Comparison of ENCODE assay signal across 8 mouse cellular contexts in the genomic region with DNA sequence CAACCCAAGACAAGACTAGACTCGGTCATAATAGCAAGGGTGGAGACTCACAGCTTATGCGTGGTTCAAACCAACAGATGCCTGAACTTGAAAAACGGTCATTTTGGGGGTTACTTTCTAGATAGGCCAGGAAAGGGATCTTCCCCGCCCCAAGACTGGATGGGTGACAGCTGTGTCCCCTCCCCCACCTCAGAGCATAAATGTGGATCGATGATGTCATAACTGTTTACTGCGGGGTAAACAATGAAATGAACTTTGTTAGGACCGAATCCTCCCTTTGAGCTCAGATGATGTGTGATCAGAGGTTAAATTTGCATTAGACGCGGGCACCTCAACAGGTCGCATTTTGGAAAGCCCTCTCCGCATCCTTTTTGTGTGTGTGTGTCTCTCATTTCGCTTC. TPM values are rescaled to one million over a fixed set of nuclear protein-coding genes. Genes with fewer than 3 reads are reported as not detected.
DNase-seq lines count a peak whose midpoint lies in the region; ATAC-seq lines count a peak whose summit lies in the region.

No protein-coding gene starts in this region.

- intact Hi-C loops in left cerebral cortex, postnatal 4 days (cut with DNase I) = loop anchor here (5.0 kb wide), 1 partner anchor 327 kb away; no protein-coding TSS in a partner anchor
- intact Hi-C loops in left cerebral cortex, postnatal 10 days (cut with DNase I) = loop anchor here (2.0 to 10.0 kb wide), 3 partner anchors 100 to 326 kb away; no protein-coding TSS in a partner anchor

- peak overlapping the region; percentile 97 for H3K9ac ChIP-seq in heart, embryonic 14.5 days (ENCODE audit: low read length)
- no peak overlapping the region for H3K9ac ChIP-seq in liver, embryonic 13.5 days
- no peak overlapping the region for H3K9ac ChIP-seq in stomach, embryonic 15.5 days

- H3K9me3 ChIP-seq in heart, embryonic 14.5 days (ENCODE audit: control insufficient read depth, low read length) = peaks cover 4% of the 10 kb centered on the region; the same call in 1 of the 2 replicates
- no peaks in the 10 kb centered on the region; the same call in 1 of the 2 replicates for H3K9me3 ChIP-seq in liver, embryonic 13.5 days (replicated peaks)
- H3K9me3 ChIP-seq in stomach, embryonic 15.5 days = no peaks in the 10 kb centered on the region

- H3K4me3 ChIP-seq in heart, embryonic 14.5 days (ENCODE audit: control insufficient read depth in 1 of 2, insufficient read depth in 1 of 2, low read depth in 1 of 2, low read length in 2 of 2) = peak overlapping the region; percentile 64 to 91
- peak overlapping the region; percentile 59 for H3K4me3 ChIP-seq in liver, embryonic 13.5 days (replicated peaks)
- peak overlapping the region; percentile 68 for H3K4me3 ChIP-seq in stomach, embryonic 15.5 days (replicated peaks)

- 0 out of 4 replicates have a peak overlapping the region, but pooled peaks of 1 of the 2 experiments have one; percentile 92 for H3K27ac ChIP-seq in heart, embryonic 14.5 days (replicated peaks in 1 of 2; ENCODE audit: control insufficient read depth in 1 of 2, insufficient read depth in 1 of 2, low read depth in 2 of 2, low read length in 2 of 2)
- H3K27ac ChIP-seq in liver, embryonic 13.5 days = no peak overlapping the region
- H3K27ac ChIP-seq in stomach, embryonic 15.5 days = no peak overlapping the region

- ATAC-seq in heart, embryonic 14.5 days (ENCODE audit: insufficient number of reproducible peaks, insufficient read depth, low FRiP score, low read depth) = no peak
- ATAC-seq in liver, embryonic 13.5 days (ENCODE audit: low read depth) = no peak
- no peak for ATAC-seq in stomach, embryonic 15.5 days (ENCODE audit: insufficient read depth, low FRiP score, low read depth)
- ATAC-seq in activated CD4-positive, CD25-positive, alpha-beta regulatory T cell, adult 4 months = no peak

- H3K4me1 ChIP-seq in heart, embryonic 14.5 days (ENCODE audit: control insufficient read depth in 2 of 2, insufficient read depth in 2 of 2, low read length in 2 of 2) = peaks cover 18 to 29% of the 10 kb centered on the region in 2 experiments
- peaks cover 12% of the 10 kb centered on the region for H3K4me1 ChIP-seq in liver, embryonic 13.5 days (replicated peaks)
- peaks cover 27% of the 10 kb centered on the region for H3K4me1 ChIP-seq in stomach, embryonic 15.5 days

- DNase-seq in left cerebral cortex, postnatal 4 days = peak; percentile 48
- DNase-seq in left cerebral cortex, postnatal 10 days (ENCODE audit: extremely low spot score in 1 of 2, low spot score in 2 of 2) = no peak
- DNase-seq in liver, embryonic 13.5 days = no peak
- DNase-seq in left cerebral cortex, adult 9 months (ENCODE audit: low spot score in 2 of 2) = no peak
- no peak for DNase-seq in layer of hippocampus, postnatal 25 days (ENCODE audit: extremely low spot score in 1 of 2, low spot score in 1 of 2)

- no peaks in the 10 kb centered on the region for H3K36me3 ChIP-seq in heart, embryonic 14.5 days (ENCODE audit: control insufficient read depth, insufficient read depth, low read length)
- H3K36me3 ChIP-seq in liver, embryonic 13.5 days = no peaks in the 10 kb centered on the region
- no peaks in the 10 kb centered on the region for H3K36me3 ChIP-seq in stomach, embryonic 15.5 days

- peak overlapping the region; percentile 86 for H3K4me2 ChIP-seq in heart, embryonic 14.5 days (ENCODE audit: low read length)
- H3K4me2 ChIP-seq in liver, embryonic 13.5 days = peak overlapping the region; percentile 61
- peak overlapping the region; percentile 94 for H3K4me2 ChIP-seq in stomach, embryonic 15.5 days

- no peaks in the 10 kb centered on the region for H3K27me3 ChIP-seq in heart, embryonic 14.5 days (ENCODE audit: control insufficient read depth, insufficient read depth, low read length)
- peaks cover 68% of the 10 kb centered on the region for H3K27me3 ChIP-seq in liver, embryonic 13.5 days
- H3K27me3 ChIP-seq in stomach, embryonic 15.5 days (replicated peaks) = no peaks in the 10 kb centered on the region; the same call in 1 of the 2 replicates

- WGBS in heart, embryonic 14.5 days = 8% methylated on average over 12 of the region's 12 CpGs
- 5% methylated on average over 12 of the region's 12 CpGs for WGBS in liver, embryonic 13.5 days (ENCODE audit: insufficient replicate concordance)
- 6% methylated on average over 12 of the region's 12 CpGs for WGBS in stomach, embryonic 15.5 days

RNA-seq across cellular contexts. Expression of a gene that starts 1.0 kb away (rescaled TPM):
- total RNA-seq in left cerebral cortex, postnatal 4 days (2021) = 10 to 100 TPM; 12.6 to 15.2 TPM
- 1 to 10 TPM; 8.7 TPM for total RNA-seq in left cerebral cortex, postnatal 10 days (2021)
- 9.7 and 10.4 TPM in 2 replicates for polyA plus RNA-seq in heart, embryonic 14.5 days (2014; fragmentation: Nextera tagmentation; extraction: Ambion mirVana)
- 0.98 and 1.4 TPM in 2 replicates for polyA plus RNA-seq in liver, embryonic 13.5 days (2015; fragmentation: Nextera tagmentation; extraction: Ambion mirVana)
- polyA plus RNA-seq in stomach, embryonic 15.5 days (2015; fragmentation: Nextera tagmentation; extraction: Ambion mirVana) = 6.7 and 7.1 TPM in 2 replicates
- under 1 TPM in 1 of 2 experiments, not detected in 1; 0.13 TPM for polyA plus RNA-seq in activated CD4-positive, CD25-positive, alpha-beta regulatory T cell, adult 4 months (2017; shearing (Covaris generic))
- 10 to 100 TPM; 24.6 to 30.7 TPM for total RNA-seq in layer of hippocampus, postnatal 25 days (2021)
